ENCODE assay signal across 40 mouse cellular contexts in genomic region chr11:5516617-5517016, GRCm38 (mm10). TPM values are rescaled to one million over a fixed set of nuclear protein-coding genes. Genes with fewer than 3 reads are reported as not detected.
"Had no signal": no experiment of that assay in that cellular context is flagged by ENCODE, and none has a peak within 500 bp of the region (broad histone marks: within the 10 kb centered on the region; RNA-seq: fewer than 3 reads in every experiment).

No protein-coding gene starts in this region.

- H3K36me3 ChIP-seq: heart, embryonic 13.5 days; heart, embryonic 15.5 days; hindbrain, embryonic 13.5 days; hindbrain, embryonic 15.5 days; kidney, embryonic 15.5 days; limb, embryonic 13.5 days; limb, embryonic 15.5 days; liver, embryonic 12.5 days had no signal

- H3K27ac ChIP-seq: heart, embryonic 13.5 days; heart, embryonic 15.5 days; hindbrain, embryonic 13.5 days; hindbrain, embryonic 15.5 days; hindbrain, postnatal 0 days; kidney, embryonic 15.5 days; kidney, postnatal 0 days; limb, embryonic 13.5 days; limb, embryonic 15.5 days; liver, embryonic 12.5 days had no signal

- H3K9me3 ChIP-seq: heart, embryonic 13.5 days; heart, embryonic 15.5 days; hindbrain, embryonic 13.5 days; hindbrain, embryonic 15.5 days; kidney, embryonic 15.5 days; limb, embryonic 13.5 days; limb, embryonic 15.5 days; liver, embryonic 12.5 days had no signal

- H3K9ac ChIP-seq: heart, embryonic 13.5 days; heart, embryonic 15.5 days; hindbrain, embryonic 13.5 days; hindbrain, embryonic 15.5 days; kidney, embryonic 15.5 days; limb, embryonic 13.5 days; limb, embryonic 15.5 days; liver, embryonic 12.5 days had no signal

- H3K4me3 ChIP-seq: heart, embryonic 13.5 days; heart, embryonic 15.5 days; hindbrain, embryonic 13.5 days; hindbrain, embryonic 15.5 days; kidney, embryonic 15.5 days; limb, embryonic 13.5 days; limb, embryonic 15.5 days; liver, embryonic 12.5 days had no signal

- ATAC-seq: hindbrain, postnatal 0 days; intestine, embryonic 16.5 days; liver, embryonic 12.5 days had no signal

- H3K4me1 ChIP-seq: limb, embryonic 15.5 days had no signal

- DNase-seq: gastrocnemius, postnatal 14 days; gastrocnemius, postnatal 36 days; heart, adult 18-20 months; heart, postnatal 14 days; heart, postnatal 36 days; kidney, adult 11 months; kidney, adult 2 months; kidney, adult 9 months; kidney, postnatal 14 days; kidney, postnatal 36 days; layer of hippocampus, adult 9-11 months; layer of hippocampus, postnatal 36 days; left cerebral cortex, postnatal 4 days had no signal

- H3K27me3 ChIP-seq: heart, embryonic 13.5 days; heart, embryonic 15.5 days; hindbrain, embryonic 13.5 days; hindbrain, embryonic 15.5 days; kidney, embryonic 15.5 days; limb, embryonic 13.5 days; limb, embryonic 15.5 days; liver, embryonic 12.5 days had no signal

RNA-seq across cellular contexts. Expression of gene Ankrd36, which starts 52.9 kb away (rescaled TPM):
- total RNA-seq: gastrocnemius, adult 18-20 months; gastrocnemius, adult 8-10 months; gastrocnemius, postnatal 14 days; gastrocnemius, postnatal 36 days; heart, adult 18-20 months; heart, postnatal 14 days; heart, postnatal 36 days; hematopoietic stem cell, adult 5-6 weeks; hindbrain, postnatal 0 days; layer of hippocampus, adult 18-20 months; layer of hippocampus, adult 8-10 months; layer of hippocampus, postnatal 14 days; layer of hippocampus, postnatal 36 days; left cerebral cortex, adult 18-20 months; left cerebral cortex, adult 8-10 months; left cerebral cortex, postnatal 10 days; left cerebral cortex, postnatal 25 days; left cerebral cortex, postnatal 4 days; liver, adult 2 months had no signal
- polyA plus RNA-seq: heart, embryonic 13.5 days; heart, embryonic 15.5 days; heart, postnatal 0 days; hindbrain, embryonic 11.5 days; hindbrain, embryonic 13.5 days; hindbrain, embryonic 15.5 days; hindbrain, postnatal 0 days; intestine, embryonic 14.5 days; intestine, embryonic 16.5 days; kidney, embryonic 15.5 days; kidney, postnatal 0 days; large intestine, adult 2 months; limb, embryonic 11.5 days; limb, embryonic 15.5 days; liver, adult 2 months had no signal
